Mouse (Mus musculus): ENCODE results near the gene Gm9958. TPM values are rescaled to one million over a fixed set of nuclear protein-coding genes. Genes with fewer than 3 reads are reported as not detected.

The Gm9958 gene
- polyA plus RNA-seq, 1 experiment from 2014 or later = 6.2 TPM

DNA sequence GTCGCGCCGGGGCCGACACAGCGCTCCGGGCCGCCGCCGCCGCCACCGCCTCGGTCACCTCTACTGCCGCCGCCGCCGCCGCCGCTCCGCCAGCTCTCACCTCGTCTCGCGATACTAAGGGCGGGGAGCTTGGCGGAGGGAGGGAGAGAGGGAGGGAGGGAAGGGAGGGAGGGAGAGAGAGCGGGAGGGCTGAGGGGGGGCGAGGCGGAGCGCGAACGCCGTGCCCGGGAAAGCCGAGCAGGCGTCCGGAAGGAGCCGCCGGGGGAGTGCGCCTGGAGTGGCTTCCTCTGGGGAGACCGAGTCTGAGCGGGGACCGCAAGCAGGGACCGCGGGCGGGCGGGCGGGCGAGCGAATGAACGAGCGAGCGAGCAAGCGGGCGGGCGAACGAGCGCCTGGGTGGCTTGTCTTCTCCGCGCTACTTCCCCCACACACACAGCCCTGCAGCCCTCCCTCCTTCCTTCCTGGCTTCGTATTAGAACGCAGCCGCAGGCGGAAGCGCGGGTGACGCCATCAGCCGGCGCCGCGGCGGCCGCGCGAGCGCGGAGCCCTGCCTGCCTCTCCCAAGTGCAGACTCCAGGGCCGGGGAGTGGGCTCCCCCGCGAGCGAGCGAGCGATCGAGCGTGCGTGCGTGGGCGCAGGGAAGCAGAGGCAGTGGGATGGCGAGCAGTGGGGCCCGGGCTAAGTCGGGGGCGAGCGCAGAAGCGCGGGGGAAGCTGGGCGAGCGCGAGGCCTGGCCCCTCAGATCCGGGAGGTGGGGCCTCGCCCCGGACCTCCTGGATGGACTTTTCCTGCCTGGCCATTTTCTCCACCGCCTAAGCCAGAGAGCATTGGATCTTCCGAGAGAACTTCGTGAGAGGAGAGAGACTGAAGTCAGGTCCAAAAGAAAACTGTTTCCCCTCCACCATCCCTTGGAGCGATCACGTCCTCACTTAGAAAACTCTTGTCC is 610 bp upstream of the Gm9958 start, which contains the start of gene Ankrd17:
Gene Ankrd17, minus strand, starts transcription at position 457 of the 946 bp plus-strand sequence.
- under 1% methylated on average over 69 of the region's 104 CpGs for WGBS
- peak; percentile 90 for DNase-seq (ENCODE audit: extremely low spot score, low spot score)
- peaks cover 19% of the 10 kb centered on the region for H3K36me3 ChIP-seq (replicated peaks)
- H3K27ac ChIP-seq = peak within 1 kb of the TSS; percentile 95
- no peaks in the 10 kb centered on the region; the same call in 1 of the 2 replicates for H3K9me3 ChIP-seq
- no peaks in the 10 kb centered on the region for H3K27me3 ChIP-seq (ENCODE audit: poor library complexity, severe bottlenecking)
- H3K4me1 ChIP-seq = peaks cover 25% of the 10 kb centered on the region
- peak within 1 kb of the TSS; percentile 96 for H3K4me3 ChIP-seq

DNA sequence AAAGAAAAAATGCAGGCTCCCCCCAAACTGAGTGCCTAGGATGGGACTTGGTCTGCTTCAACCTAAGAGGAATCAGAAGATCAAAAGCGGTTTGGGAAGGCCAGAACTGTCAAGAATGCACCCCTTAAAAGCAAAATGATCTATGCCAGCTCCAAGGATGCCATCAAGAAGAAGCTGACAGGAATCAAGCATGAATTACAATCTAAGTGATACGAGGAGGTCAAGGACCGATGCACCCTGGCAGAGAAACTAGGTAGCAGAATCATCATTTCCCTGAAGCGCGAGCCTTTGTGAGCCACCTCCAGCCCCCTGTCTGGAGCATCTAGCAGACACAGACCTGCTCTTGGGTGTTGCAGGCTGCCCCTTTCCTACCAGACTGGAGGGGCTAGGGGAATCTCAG is 3.4 kb downstream of the Gm9958 start:
- no peak for DNase-seq (ENCODE audit: extremely low spot score, low spot score)
- H3K36me3 ChIP-seq (replicated peaks) = no peaks in the 10 kb centered on the region
- H3K4me1 ChIP-seq = peaks cover 10% of the 10 kb centered on the region
- H3K9me3 ChIP-seq = no peaks in the 10 kb centered on the region; the same call in 1 of the 2 replicates
- no peaks in the 10 kb centered on the region for H3K27me3 ChIP-seq (ENCODE audit: poor library complexity, severe bottlenecking)
- no peak overlapping the region for H3K4me3 ChIP-seq
- WGBS = 86% methylated on average over 5 of the region's 5 CpGs
- no peak overlapping the region for H3K27ac ChIP-seq

DNA sequence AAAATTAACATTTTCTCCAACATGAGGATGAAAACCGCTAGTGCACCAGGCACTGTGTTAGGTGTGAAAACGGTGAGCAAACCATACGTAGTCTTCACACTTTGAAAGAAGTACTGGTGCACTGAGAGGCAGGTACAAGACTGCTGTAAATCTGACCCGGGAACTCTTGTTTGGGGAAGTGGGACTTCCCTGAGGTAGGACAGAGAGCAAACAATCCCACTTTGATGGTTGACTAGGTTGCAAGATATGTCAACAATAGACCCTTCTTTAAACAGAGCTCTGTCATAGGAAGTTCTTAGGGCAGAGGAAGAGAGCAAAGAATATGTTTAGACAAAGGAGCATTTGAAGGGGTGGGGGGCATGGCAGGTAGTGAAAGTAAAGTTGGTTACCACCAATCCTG is 6.7 kb downstream of the Gm9958 start:
- DNase-seq (ENCODE audit: extremely low spot score, low spot score) = no peak
- 95% methylated on average over 4 of the region's 4 CpGs for WGBS
- no peak overlapping the region for H3K4me3 ChIP-seq

DNA sequence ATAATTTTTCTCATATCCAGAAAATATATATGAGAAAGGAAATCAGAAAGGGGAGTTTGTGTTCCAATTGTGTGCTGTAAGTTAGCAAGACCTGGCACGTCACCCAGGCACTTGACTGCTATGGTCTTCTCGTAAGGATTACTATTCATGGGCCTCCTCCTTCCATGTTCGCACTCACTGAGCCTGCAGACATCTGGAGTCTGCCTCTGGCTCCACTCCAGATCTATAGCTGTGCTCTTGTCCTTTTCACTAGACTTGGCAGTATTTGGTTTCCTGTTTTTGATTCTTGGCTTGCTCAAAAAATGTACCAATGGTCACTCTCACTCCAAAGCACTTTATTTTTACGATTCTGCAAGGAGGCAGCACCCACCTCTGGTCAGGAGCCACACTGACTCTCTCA is 14.5 kb downstream of the Gm9958 start:
- WGBS = 84% methylated on average over 4 of the region's 4 CpGs
- no peaks in the 10 kb centered on the region for H3K9me3 ChIP-seq
- H3K4me1 ChIP-seq = no peaks in the 10 kb centered on the region
- DNase-seq (ENCODE audit: extremely low spot score, low spot score) = no peak
- no peak overlapping the region for H3K4me3 ChIP-seq
- H3K36me3 ChIP-seq (replicated peaks) = no peaks in the 10 kb centered on the region
- H3K27me3 ChIP-seq (ENCODE audit: poor library complexity, severe bottlenecking) = no peaks in the 10 kb centered on the region
- no peak overlapping the region for H3K27ac ChIP-seq

More for the DNA sequence above, 6.7 kb downstream of the Gm9958 start:
- no peaks in the 10 kb centered on the region for H3K4me1 ChIP-seq
- no peaks in the 10 kb centered on the region for H3K36me3 ChIP-seq (replicated peaks)
- H3K27me3 ChIP-seq (ENCODE audit: poor library complexity, severe bottlenecking) = no peaks in the 10 kb centered on the region
- H3K9me3 ChIP-seq = no peaks in the 10 kb centered on the region; the same call in 1 of the 2 replicates
- H3K27ac ChIP-seq = no peak overlapping the region

DNA sequence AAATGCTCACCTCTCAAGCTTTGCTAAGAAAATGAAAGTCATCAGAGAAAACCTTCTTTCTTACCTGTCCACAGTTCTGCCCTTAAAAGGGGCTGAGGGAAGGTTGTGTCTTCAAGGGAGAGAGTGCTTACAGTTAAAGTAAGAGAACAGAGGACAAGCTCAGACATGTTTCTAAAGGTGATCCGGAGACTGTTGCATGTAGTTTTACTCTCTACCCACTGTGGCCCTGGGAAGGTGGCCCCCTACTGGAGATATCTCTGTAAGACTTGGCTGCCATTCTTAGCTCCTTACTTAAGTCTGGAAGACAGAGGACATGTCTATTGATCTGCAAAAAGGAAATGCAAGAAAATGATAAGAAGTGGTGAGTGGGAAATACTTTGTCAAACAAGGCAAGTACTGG is 16.1 kb downstream of the Gm9958 start:
- Histone ChIP-seq H3K27ac (no peak overlapping the region), H3K36me3 (replicated peaks) (no peaks in the 10 kb centered on the region), H3K27me3 (ENCODE audit: poor library complexity, severe bottlenecking) (no peaks in the 10 kb centered on the region), H3K9me3 (no peaks in the 10 kb centered on the region), H3K4me1 (no peaks in the 10 kb centered on the region), H3K4me3 (no peak overlapping the region)
- 67% methylated on average over 1 of the region's 1 CpGs for WGBS
- no peak for DNase-seq (ENCODE audit: extremely low spot score, low spot score)

DNA sequence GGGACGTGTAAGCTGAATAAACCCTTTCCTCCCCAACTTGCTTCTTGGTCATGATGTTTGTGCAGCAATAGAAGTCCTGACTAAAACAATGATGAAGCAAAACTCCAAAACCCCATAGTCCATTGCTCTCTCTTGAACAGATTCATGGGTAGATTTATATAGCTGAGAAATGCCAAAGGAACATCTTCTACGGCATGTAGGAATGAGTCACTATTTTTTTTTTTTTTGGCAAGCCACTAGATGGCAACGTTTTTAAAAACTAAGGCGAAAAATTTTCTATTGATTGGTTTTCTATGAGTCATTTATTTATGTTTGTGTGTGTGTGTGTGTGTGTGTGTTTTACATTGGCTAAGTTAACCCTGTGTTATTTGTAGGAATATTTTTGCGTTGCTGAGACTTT is 26.8 kb downstream of the Gm9958 start:
- Histone ChIP-seq H3K36me3 (replicated peaks) (no peaks in the 10 kb centered on the region), H3K27ac (no peak overlapping the region)
- WGBS = 71% methylated on average over 5 of the region's 5 CpGs

DNA sequence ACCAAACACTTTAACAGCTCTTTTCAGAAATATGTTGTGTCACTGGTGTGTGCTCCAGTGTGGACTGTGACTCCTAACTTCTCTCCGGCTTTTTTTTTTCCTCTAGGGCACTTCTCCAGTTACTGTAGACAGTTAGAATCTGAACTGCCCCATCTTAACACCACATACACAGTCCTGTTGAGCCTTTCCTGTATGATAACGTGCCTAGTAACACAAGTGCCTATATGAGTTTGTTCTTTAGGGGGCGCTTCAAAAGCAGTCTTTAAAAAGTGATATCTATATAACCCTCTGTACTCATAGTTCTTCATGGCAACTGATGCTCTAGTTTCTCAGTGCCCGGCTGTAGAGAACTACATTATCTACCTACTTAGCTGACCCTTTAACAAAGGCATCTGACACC is 27.3 kb downstream of the Gm9958 start:
- Histone ChIP-seq H3K36me3 (replicated peaks) (no peaks in the 10 kb centered on the region), H3K27ac (no peak overlapping the region), H3K4me1 (no peaks in the 10 kb centered on the region), H3K27me3 (ENCODE audit: poor library complexity, severe bottlenecking) (no peaks in the 10 kb centered on the region), H3K4me3 (no peak overlapping the region), H3K9me3 (no peaks in the 10 kb centered on the region)
- WGBS = 79% methylated on average over 4 of the region's 4 CpGs
- DNase-seq (ENCODE audit: extremely low spot score, low spot score) = no peak

More for the DNA sequence above, 26.8 kb downstream of the Gm9958 start:
- Histone ChIP-seq H3K27me3 (ENCODE audit: poor library complexity, severe bottlenecking) (no peaks in the 10 kb centered on the region), H3K9me3 (no peaks in the 10 kb centered on the region), H3K4me3 (no peak overlapping the region), H3K4me1 (no peaks in the 10 kb centered on the region)
- no peak for DNase-seq (ENCODE audit: extremely low spot score, low spot score)

DNA sequence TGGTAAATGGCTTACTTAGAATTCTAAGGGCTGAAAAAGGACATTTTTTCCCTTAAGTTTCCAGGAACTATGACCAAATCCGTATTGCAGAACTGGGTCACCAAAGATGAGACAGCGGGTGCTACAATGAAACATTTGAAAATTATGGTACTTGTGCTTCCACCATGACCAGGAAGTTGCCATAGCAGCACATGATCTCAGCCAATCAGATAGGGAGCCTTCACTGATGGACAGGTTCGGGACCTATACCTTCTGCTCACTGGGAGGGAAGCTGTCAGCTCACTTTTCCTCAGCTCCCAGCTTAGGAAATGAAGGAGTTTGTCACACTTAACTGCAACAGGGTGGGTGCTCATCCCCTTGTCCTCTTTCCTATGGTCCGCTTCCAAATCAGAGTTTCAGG is 29.8 kb downstream of the Gm9958 start:
- no peaks in the 10 kb centered on the region for H3K36me3 ChIP-seq (replicated peaks)
- DNase-seq (ENCODE audit: extremely low spot score, low spot score) = no peak
- 90% methylated on average over 4 of the region's 4 CpGs for WGBS
- H3K9me3 ChIP-seq = no peaks in the 10 kb centered on the region
- no peak overlapping the region for H3K4me3 ChIP-seq
- H3K4me1 ChIP-seq = no peaks in the 10 kb centered on the region
- no peaks in the 10 kb centered on the region for H3K27me3 ChIP-seq (ENCODE audit: poor library complexity, severe bottlenecking)
- no peak overlapping the region for H3K27ac ChIP-seq

DNA sequence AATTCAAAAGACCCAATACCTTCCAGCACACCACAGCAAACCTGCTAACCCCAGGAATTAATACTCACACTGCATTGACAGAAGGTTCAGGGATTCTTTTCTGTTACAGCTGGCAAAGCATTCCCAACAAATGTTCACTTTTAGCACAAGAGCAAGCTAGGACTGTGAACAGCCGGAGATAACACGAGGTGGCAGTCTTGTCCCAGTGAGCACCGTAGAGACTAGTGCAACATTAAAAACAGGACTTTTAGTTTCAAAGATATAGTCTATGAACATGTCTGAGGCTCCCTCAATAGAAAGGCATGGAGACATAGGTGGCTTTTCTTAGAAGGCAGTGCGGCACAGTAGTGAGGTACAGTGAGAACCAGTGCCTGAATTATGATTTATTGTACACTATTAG is 38.2 kb downstream of the Gm9958 start:
- 95% methylated on average over 4 of the region's 4 CpGs for WGBS
- H3K36me3 ChIP-seq (replicated peaks) = no peaks in the 10 kb centered on the region
- no peak for DNase-seq (ENCODE audit: extremely low spot score, low spot score)

DNA sequence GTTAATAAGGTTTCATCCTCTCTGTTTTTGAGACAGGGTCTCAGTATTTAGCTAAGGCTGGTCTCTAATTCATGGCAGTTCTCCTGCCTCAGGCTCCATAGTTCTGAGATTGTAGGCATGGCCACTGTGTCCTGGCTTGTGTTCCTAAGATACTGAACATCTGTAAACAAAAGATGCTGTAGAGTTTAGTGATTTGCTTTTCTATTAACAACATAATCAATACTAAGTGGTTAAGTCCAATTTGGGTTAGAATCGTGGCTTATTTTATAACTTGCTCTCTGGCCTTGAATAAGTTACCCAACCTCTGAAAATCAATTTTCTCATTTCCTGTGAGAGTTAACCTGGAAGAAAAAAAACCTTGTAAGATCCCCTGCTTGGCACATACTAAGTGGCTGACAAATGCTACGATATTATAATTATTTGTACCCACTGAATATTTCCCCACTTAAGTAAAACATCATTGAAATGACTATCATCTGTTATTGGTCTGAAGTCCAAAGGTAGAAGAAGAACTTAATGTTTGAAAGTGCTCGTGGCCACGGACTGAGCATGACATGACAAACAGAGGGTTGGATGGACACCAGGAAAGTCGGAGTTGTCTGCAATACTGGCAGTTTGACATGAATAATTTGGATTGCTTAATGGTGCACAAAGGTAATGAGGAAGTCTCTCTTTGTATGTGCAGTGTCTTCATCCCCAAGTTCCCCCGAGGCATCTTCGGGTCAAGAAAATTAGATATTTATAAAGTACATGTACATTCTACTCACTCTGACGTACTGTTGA is 47.3 kb downstream of the Gm9958 start:
- Histone ChIP-seq H3K4me3 (no peak overlapping the region), H3K36me3 (replicated peaks) (no peaks in the 10 kb centered on the region), H3K4me1 (0 out of 2 replicates have a peak, but pooled peaks cover 3% of the 10 kb centered on the region), H3K27me3 (ENCODE audit: poor library complexity, severe bottlenecking) (no peaks in the 10 kb centered on the region), H3K27ac (no peak overlapping the region), H3K9me3 (no peaks in the 10 kb centered on the region)
- no peak for DNase-seq (ENCODE audit: extremely low spot score, low spot score)
- 90% methylated on average over 8 of the region's 8 CpGs for WGBS

More for the DNA sequence above, 38.2 kb downstream of the Gm9958 start:
- Histone ChIP-seq H3K4me1 (no peaks in the 10 kb centered on the region), H3K9me3 (no peaks in the 10 kb centered on the region), H3K27me3 (ENCODE audit: poor library complexity, severe bottlenecking) (no peaks in the 10 kb centered on the region), H3K4me3 (no peak overlapping the region), H3K27ac (no peak overlapping the region)

DNA sequence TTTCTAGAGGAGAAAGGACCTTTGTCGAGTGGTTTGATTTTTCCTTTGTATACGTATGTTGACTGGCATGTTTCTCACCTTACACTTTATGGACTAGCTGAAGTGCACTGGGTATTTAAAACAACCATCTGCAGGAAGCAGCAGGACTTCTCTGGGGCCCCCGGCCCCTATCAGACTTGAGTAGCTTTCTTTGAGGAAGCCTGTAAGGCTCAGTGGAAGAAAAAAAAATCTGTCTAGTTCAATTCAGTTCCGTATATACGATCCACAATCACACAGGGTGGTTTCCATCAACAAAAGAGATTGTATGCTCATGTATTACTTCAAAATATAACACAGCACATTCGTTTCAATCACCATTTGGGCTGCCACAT is 47.9 kb downstream of the Gm9958 start:
- no peak for DNase-seq (ENCODE audit: extremely low spot score, low spot score)
- Histone ChIP-seq H3K4me1 (0 out of 2 replicates have a peak, but pooled peaks cover 3% of the 10 kb centered on the region), H3K9me3 (no peaks in the 10 kb centered on the region), H3K27me3 (ENCODE audit: poor library complexity, severe bottlenecking) (no peaks in the 10 kb centered on the region), H3K27ac (no peak overlapping the region), H3K4me3 (no peak overlapping the region), H3K36me3 (replicated peaks) (no peaks in the 10 kb centered on the region)
- WGBS = 77% methylated on average over 6 of the region's 6 CpGs

All from forebrain, embryonic 10.5 days (tissue).